Mouse (Mus musculus): Measurements from ENCODE around the gene Gm853. TPM values are rescaled to one million over a fixed set of nuclear protein-coding genes. Genes with fewer than 3 reads are reported as not detected.

The Gm853 gene
- total and polyA plus RNA-seq, 2 experiments from 2014 or later: not detected

- Histone ChIP-seq H3K27ac (ENCODE audit: low read depth) (no peak overlapping the region), H3K4me3 (ENCODE audit: low read depth, low read length) (no peak overlapping the region), H3K4me2 (ENCODE audit: low read depth, low read length) (no peak overlapping the region), H3K9me3 (replicated peaks; ENCODE audit: control insufficient read depth, low read length) (no peaks in the 10 kb centered on the region), H3K36me3 (replicated peaks; ENCODE audit: control insufficient read depth, insufficient read depth, low read length) (no peaks in the 10 kb centered on the region), H3K4me1 (ENCODE audit: control insufficient read depth, insufficient read depth) (no peaks in the 10 kb centered on the region), H3K27me3 (ENCODE audit: control insufficient read depth, insufficient read depth, low read length) (peaks cover 22% of the 10 kb centered on the region), H3K9ac (replicated peaks; ENCODE audit: low read depth, low read length) (no peak overlapping the region)
- WGBS: 67% methylated on average over 9 of the region's 9 CpGs
- no peak for DNase-seq (ENCODE audit: low spot score)
- TF ChIP-seq CTCF (IDR thresholded peaks at IDR 0.05; ENCODE audit: low read depth): no peak
- TF ChIP-seq EP300 (IDR thresholded peaks at IDR 0.05; ENCODE audit: low read depth): no peak
- ATAC-seq (ENCODE audit: insufficient read depth, low read depth): no peak
These were observed 44.4 kb upstream of the Gm853 start for GRCm38 (mm10) chr4:130266601-130267000.

GRCm38 (mm10) chr4:130264698-130265349 is 42.6 kb upstream of the Gm853 start:
- no peak overlapping the region for H3K27ac ChIP-seq (ENCODE audit: low read depth)
- H3K9ac ChIP-seq (replicated peaks; ENCODE audit: low read depth, low read length): no peak overlapping the region
- peak; percentile 71 for TF ChIP-seq CTCF (IDR thresholded peaks at IDR 0.05; ENCODE audit: low read depth)
- TF ChIP-seq EP300 (IDR thresholded peaks at IDR 0.05; ENCODE audit: low read depth): no peak
- peak; percentile 24 for DNase-seq (ENCODE audit: low spot score)
- WGBS: 20% methylated on average over 24 of the region's 24 CpGs
- H3K4me2 ChIP-seq (ENCODE audit: low read depth, low read length): no peak overlapping the region
- no peaks in the 10 kb centered on the region for H3K36me3 ChIP-seq (replicated peaks; ENCODE audit: control insufficient read depth, insufficient read depth, low read length)
- peak; percentile 37; the same call in 1 of the 2 replicates for ATAC-seq (ENCODE audit: insufficient read depth, low read depth)
- H3K4me3 ChIP-seq (ENCODE audit: low read depth, low read length): no peak overlapping the region
- no peaks in the 10 kb centered on the region for H3K9me3 ChIP-seq (replicated peaks; ENCODE audit: control insufficient read depth, low read length)
- peaks cover 14% of the 10 kb centered on the region for H3K27me3 ChIP-seq (ENCODE audit: control insufficient read depth, insufficient read depth, low read length)
- no peaks in the 10 kb centered on the region for H3K4me1 ChIP-seq (ENCODE audit: control insufficient read depth, insufficient read depth)

DNA sequence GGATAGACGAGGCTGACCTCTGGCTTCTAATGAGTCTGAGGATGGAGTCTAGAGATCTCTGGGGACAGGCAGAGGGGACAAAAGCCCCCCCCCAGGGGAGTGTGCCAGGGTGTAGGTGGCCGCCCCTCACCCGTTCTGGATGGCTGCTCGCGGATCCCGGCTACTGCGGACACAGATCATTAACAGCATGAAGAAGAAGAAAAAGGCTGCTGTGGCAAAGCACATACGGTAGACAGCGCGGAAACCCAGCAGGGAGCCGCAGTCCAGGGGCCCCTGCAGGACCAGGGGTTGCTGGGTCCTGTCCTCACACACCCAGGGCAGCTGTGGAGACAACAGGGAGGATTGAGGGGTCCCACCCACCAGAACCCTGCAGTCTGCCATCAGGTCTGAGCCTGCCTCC is 41.9 kb upstream of the Gm853 start:
- no peak overlapping the region for H3K4me2 ChIP-seq (ENCODE audit: low read depth, low read length)
- WGBS: 32% methylated on average over 11 of the region's 11 CpGs
- H3K27ac ChIP-seq (ENCODE audit: low read depth): no peak overlapping the region
- no peak overlapping the region for H3K4me3 ChIP-seq (ENCODE audit: low read depth, low read length)
- H3K36me3 ChIP-seq (replicated peaks; ENCODE audit: control insufficient read depth, insufficient read depth, low read length): no peaks in the 10 kb centered on the region
- H3K9ac ChIP-seq (replicated peaks; ENCODE audit: low read depth, low read length): no peak overlapping the region
- H3K4me1 ChIP-seq (ENCODE audit: control insufficient read depth, insufficient read depth): no peaks in the 10 kb centered on the region
- DNase-seq (ENCODE audit: low spot score) (no peak), ATAC-seq (ENCODE audit: insufficient read depth, low read depth) (0 out of 2 replicates have a peak, but pooled peaks have one; percentile 13)
- TF ChIP-seq EP300 (IDR thresholded peaks at IDR 0.05; ENCODE audit: low read depth) (no peak), CTCF (IDR thresholded peaks at IDR 0.05; ENCODE audit: low read depth) (no peak)
- peaks cover 14% of the 10 kb centered on the region for H3K27me3 ChIP-seq (ENCODE audit: control insufficient read depth, insufficient read depth, low read length)
- no peaks in the 10 kb centered on the region for H3K9me3 ChIP-seq (replicated peaks; ENCODE audit: control insufficient read depth, low read length)

GRCm38 (mm10) chr4:130260406-130260805 is 38.2 kb upstream of the Gm853 start:
- ATAC-seq (ENCODE audit: insufficient read depth, low read depth): no peak
- no peaks in the 10 kb centered on the region for H3K4me1 ChIP-seq (ENCODE audit: control insufficient read depth, insufficient read depth)

GRCm38 (mm10) chr4:130252441-130253157 is 30.4 kb upstream of the Gm853 start:
- Histone ChIP-seq H3K27me3 (ENCODE audit: control insufficient read depth, insufficient read depth, low read length) (no peaks in the 10 kb centered on the region), H3K36me3 (replicated peaks; ENCODE audit: control insufficient read depth, insufficient read depth, low read length) (no peaks in the 10 kb centered on the region), H3K27ac (ENCODE audit: low read depth) (no peak overlapping the region), H3K4me2 (ENCODE audit: low read depth, low read length) (no peak overlapping the region), H3K4me3 (ENCODE audit: low read depth, low read length) (no peak overlapping the region), H3K9me3 (replicated peaks; ENCODE audit: control insufficient read depth, low read length) (no peaks in the 10 kb centered on the region), H3K4me1 (ENCODE audit: control insufficient read depth, insufficient read depth) (no peaks in the 10 kb centered on the region), H3K9ac (replicated peaks; ENCODE audit: low read depth, low read length) (no peak overlapping the region)
- no peak for TF ChIP-seq CTCF (IDR thresholded peaks at IDR 0.05; ENCODE audit: low read depth)
- TF ChIP-seq EP300 (IDR thresholded peaks at IDR 0.05; ENCODE audit: low read depth): no peak
- DNase-seq (ENCODE audit: low spot score) (no peak), ATAC-seq (ENCODE audit: insufficient read depth, low read depth) (peak; percentile 50; the same call in 1 of the 2 replicates)
- WGBS: 55% methylated on average over 8 of the region's 8 CpGs

More at GRCm38 (mm10) chr4:130260406-130260805, 38.2 kb upstream of the Gm853 start:
- Histone ChIP-seq H3K27me3 (ENCODE audit: control insufficient read depth, insufficient read depth, low read length) (peaks cover 14% of the 10 kb centered on the region), H3K9me3 (replicated peaks; ENCODE audit: control insufficient read depth, low read length) (no peaks in the 10 kb centered on the region), H3K4me3 (ENCODE audit: low read depth, low read length) (no peak overlapping the region), H3K4me2 (ENCODE audit: low read depth, low read length) (no peak overlapping the region), H3K36me3 (replicated peaks; ENCODE audit: control insufficient read depth, insufficient read depth, low read length) (no peaks in the 10 kb centered on the region), H3K27ac (ENCODE audit: low read depth) (no peak overlapping the region), H3K9ac (replicated peaks; ENCODE audit: low read depth, low read length) (no peak overlapping the region)
- WGBS: 30% methylated on average over 5 of the region's 5 CpGs
- no peak for TF ChIP-seq EP300 (IDR thresholded peaks at IDR 0.05; ENCODE audit: low read depth)
- peak; percentile 23; the same call in 1 of the 2 replicates for TF ChIP-seq CTCF (IDR thresholded peaks at IDR 0.05; ENCODE audit: low read depth)
- no peak for DNase-seq (ENCODE audit: low spot score)
